Mouse (Mus musculus): Measurements from ENCODE around the gene Syt7.
A peak's percentile ranks its signal among the peaks of the same experiment; 100 is the strongest.

Gene Syt7

DNA sequence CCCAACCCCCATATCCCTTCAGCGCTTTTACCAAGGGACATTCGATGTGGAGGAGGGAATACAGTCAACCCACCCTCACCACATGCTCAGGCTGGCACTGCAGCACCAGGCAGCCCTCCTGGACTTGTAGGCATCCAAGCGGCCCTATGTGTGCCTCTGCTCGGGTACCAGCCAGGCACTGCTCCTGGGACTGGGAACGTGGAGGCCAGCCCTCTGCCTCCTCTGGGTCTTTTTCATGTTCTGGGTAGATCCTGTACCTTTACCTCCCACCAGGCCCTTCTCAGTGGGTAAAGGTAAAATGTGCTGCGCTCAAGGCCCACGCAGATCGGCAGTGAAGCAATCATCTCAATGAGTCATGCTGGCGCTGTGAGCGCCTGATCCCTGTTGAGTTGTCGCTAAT is 71.0 kb downstream of the Syt7 start:
- DNase-seq = no peak

DNA sequence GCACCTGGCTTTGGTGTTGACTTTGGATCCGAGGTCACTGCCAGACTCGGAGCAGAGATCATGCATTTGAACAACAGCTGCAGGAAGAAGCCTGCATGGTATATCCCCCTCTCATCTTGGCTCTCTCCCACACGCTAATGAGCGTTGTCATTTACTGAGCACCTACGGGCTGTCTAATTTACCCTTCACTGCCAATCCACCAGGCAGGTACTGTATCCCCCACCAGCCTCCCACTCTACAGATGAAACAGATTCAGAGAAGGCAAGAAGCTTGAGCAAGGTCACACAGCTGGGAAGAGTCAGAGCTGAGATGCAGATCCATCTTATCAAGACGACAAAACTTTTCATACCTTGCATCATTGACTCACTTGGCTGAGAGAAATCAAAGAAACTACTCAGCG is 72.7 kb downstream of the Syt7 start:
- DNase-seq = no peak

DNA sequence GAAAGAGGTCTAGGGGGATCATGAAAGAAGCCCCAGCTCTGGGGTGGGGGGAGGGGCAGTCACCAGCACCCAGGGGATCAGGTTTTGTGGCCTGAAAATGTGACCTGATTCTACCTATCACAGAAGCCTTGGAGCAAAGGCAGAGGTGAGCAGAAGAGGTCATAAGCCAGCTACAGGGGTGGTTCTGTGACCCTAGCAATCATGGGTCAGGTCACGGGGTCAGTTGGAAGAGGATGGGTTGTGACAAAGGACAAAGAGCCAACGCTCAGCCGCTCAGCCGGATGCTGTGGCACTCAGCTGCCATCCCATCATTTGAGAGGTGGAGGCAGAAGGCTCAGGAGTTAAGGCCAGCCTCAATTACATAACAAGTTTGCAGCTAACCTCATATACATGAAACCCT is 75.5 kb downstream of the Syt7 start:
- DNase-seq = no peak

DNA sequence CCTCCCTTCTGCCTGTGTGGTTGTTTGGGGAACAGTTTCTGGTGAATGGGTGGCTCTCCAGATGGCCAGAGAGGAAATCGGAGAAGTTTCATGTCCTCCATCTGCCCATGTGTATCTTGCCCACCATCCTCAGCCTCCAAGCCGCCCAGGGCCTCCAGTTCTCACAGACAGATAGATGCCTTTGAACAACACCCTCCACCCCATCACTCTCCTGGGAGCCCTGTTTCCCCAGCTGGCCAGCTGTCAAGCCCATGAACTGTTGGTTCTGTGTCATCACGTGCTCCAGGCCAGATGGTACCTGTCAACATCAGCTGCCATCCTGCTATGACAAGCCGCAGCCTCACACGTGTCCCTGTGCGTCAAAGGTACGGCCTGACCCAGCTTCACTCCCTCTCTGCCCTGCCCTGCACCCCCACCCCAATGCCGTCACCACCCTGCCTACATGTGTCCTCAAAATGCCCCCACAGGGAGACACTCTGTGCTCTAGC is 80.3 kb downstream of the Syt7 start:
- peak; percentile 39 to 72 for DNase-seq

DNA sequence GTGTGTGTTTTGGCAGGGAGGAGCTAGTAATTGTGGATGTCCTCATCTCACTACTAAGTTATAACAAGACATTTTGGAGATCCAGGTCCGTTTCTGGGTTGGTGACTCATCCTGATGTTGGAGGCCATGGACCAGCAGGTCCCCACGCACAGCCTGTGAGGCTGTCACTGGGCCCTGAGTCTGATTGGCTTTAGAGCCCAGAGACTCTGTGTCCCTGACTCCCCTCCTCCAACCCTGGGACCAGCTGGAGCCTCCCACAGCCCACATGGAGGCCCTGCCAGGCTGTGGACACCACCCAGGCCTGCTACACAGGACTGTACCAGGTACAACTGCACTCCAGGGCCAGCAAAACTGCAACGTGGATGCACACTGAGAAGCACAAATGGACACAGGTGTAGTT is 84.1 kb downstream of the Syt7 start:
- no peak for DNase-seq

DNA sequence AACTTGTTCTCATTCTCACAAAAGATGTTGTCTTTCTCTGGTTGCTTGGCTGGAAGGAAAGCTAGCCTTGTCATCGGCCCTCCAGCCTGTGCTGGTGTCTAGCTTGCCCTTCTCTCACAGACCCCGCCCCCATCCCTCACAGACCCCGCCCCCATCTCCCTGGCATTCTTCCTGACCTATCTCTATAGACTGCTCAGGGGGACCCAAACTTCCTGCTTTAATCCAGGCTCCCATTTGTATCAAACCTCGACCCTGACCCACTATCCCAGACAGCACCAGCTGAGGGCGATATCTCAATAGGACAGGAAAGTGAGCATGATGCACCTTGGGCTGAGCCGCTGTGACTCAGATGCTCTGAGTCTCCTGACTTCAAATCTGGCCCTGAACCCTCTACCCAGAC is 84.9 kb downstream of the Syt7 start:
- no peak for DNase-seq

DNA sequence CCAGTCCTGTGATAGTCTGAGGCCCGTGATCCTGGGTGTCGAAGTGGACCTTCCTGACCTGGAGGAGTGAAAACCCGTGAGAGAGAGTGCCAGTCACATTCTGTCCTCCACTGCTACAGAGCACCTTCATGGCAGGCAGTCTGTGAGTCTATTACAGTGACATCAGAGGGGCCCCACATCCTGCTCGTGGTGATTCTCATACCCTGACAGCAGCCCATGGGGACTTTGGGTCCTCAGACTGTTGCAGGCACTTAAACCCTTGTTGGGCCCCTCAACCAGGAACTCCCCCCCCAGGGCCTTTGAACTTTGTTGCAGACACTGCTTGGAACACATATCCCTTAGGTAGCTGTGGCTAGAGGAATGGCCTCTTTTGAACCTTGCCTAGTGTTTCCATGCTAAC is 90.7 kb downstream of the Syt7 start:
- DNase-seq = no peak

DNA sequence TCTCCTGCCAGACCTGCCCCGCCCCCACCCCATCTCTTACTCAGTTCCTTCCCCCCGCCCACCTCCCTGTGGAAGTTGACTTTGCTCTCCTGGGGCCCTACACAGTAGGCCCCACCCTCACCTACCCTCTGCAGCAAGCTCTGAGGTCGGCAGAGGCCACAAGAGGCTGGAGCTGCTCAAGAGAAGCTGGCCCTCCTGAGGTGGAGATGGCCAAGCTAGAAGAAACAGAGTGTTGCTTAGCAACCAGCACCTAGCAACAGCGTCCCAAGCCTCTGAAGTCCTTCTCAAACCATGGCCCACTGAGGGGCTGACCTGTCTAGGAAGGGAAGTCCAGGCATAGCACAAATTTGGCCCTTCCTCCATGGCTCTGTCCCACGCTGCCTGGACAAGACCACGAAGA is 93.8 kb downstream of the Syt7 start, which contains the start of gene Ppp1r32:
Ppp1r32 (minus strand) TSS at position 226 of the 400 bp plus-strand sequence.
- DNase-seq = peak in 1 of 2 experiments; percentile 14

DNA sequence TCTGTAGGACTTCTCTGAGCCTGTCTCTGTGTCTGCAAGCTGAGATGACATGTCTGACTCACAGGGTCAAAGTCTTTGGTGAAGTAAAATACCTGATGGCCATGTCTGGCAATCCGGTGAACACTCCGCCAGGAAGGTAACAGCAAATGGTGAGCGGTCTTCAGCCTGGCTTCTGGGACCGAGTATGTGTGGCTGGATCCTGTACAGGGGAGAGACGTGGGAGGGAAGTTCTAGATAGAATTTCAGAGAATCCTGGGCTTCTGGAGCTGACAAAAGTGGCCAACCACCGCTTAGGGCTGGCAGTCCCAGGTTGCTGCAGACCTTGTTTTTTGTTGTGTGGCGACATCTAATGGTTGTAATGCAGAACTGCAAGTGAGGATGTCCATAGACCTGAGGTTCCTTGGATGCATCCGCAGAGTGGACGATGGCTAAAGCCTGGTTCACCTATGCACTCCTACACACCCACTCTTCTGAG is 97.4 kb downstream of the Syt7 start:
- peak in 1 of 2 experiments; percentile 72 for DNase-seq

DNA sequence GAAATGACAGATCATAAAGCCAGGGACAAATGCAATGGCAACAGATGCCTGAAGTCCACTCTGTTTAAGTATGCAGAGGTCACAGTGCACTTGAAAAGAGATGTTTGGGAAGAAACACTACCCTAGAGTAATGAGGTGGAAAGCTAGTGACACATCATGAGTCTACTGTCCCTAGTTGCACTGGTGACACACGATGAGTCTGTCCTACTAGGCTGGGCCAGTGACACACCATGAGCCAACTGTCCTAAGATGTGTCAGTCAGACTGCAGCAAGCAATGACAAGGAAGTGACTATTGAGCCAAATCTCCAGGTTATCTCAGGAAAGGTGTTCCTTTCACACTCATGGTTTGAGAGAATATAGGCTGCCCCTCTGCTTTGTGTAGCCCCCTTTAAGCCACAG is 106.8 kb downstream of the Syt7 start:
- DNase-seq = no peak

DNA sequence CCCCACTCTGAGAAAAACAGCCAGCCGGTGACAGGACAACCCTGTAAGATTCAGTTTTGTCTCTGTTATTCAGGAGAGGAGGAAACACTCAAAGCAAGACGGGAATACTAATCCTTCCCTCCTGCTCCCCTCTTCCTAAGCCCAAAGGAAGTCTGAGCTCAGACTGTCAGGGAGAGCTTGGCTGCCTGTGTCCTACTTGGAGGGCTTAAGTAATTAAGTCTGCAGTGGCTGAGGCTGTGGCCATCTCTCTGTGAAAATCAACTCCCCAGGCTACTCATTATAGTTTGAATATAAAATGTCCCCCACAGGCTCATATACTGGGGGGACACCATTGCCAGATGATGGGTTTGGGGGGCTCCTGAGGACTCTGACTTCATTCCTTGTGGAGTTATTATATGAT is 108.1 kb downstream of the Syt7 start:
- no peak for DNase-seq

DNA sequence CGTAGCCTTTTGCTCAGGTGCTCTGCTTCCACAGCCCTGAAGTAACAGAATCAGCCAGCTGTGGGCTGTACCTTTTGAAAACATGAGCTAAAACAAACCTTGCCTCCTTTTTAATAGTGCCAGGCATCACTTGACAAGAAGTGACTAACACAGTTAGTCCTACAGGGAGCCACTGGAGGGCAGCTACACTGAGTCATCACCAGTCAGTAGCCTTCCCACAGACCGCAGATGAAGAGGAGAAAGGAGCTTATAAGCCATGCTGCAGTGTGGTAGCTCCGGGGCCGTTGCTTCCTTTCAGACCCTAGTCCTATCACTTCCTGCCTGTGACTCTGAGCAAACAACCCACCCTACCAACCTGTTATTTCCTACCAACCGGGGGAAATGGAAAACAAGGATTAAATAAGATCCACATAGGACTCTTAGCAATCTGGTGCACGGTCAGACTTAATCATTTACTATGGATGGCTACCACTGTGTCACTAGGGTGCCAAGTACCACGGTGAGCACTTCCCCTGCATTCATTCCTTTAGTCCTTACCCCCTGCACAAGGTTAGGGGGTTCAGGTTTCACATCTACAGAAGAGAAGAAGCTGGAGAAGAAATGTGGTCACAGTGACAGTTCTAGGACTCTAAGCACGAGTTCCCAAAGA is 108.7 kb downstream of the Syt7 start:
- no peak for DNase-seq

DNA sequence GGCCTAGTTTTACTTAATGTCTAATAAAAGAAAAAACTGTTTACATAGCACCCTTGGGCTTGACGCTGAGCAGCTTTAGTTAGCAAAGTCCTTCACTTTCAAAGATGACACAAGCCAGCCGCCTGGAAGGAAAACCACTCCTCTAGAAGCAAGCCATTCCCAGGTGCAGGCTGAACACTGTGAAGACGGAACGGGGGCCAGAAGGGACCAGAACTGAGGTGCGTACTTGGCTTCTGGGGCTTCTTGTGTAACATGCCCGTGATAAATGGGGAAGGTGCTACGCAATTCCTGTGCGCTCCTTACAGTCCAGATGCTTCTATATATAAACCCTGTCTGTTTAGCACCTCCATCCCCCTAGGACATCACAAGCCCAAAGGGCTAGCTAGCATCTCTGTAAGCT is 111.7 kb downstream of the Syt7 start:
- DNase-seq = no peak

DNA sequence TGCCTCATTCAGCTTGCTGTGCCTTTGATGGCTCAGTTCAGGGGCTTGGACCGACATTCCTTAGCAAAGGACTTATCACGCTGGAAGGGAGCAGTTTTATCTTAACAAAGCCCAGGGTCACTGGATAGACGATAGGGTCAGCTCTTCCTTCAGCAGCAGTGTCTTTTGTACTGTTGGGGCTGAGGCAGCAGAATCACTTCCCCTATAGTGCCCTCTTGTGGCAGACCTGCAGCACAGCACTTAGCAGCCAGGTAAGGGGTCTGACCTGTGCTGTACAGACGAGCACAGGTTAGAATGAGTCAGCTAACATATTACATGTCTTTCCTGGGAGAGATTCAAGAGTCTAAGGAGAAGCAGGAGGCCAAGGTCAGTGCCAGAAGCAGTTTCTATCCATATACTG is 113.7 kb downstream of the Syt7 start:
- DNase-seq = peak in 1 of 2 experiments; percentile 58

Data from lung, postnatal 4 days (tissue).